Mouse (Mus musculus): Measurements from ENCODE around the gene Try4. TPM values are rescaled to one million over a fixed set of nuclear protein-coding genes. Genes with fewer than 3 reads are reported as not detected.
"Not testable (repeated sequence)": the region's sequence is repeated elsewhere in the genome, so short reads cannot be mapped to it uniquely, and the experiment has no call there.

The Try4 gene
- not detected in 2 replicates for polyA plus RNA-seq (2015; fragmentation: Nextera tagmentation; extraction: Ambion mirVana)

GRCm38 (mm10) chr6:41301969-41302368, at the start of gene Try4:
Gene Try4, plus strand, starts transcription at chr6:41302269.
- no peaks in the 10 kb centered on the region for H3K27me3 ChIP-seq
- no peak within 1 kb of the TSS for H3K4me3 ChIP-seq
- H3K4me2 ChIP-seq (replicated peaks), result no peak within 1 kb of the TSS
- ATAC-seq (ENCODE audit: low FRiP score, low read depth), result no peak
- no peaks in the 10 kb centered on the region for H3K36me3 ChIP-seq
- H3K27ac ChIP-seq, result no peak within 1 kb of the TSS
- no peaks in the 10 kb centered on the region for H3K4me1 ChIP-seq
- no peak within 1 kb of the TSS for H3K9ac ChIP-seq
- 85% methylated on average over 1 of the region's 1 CpGs for WGBS
- no peaks in the 10 kb centered on the region for H3K9me3 ChIP-seq

DNA sequence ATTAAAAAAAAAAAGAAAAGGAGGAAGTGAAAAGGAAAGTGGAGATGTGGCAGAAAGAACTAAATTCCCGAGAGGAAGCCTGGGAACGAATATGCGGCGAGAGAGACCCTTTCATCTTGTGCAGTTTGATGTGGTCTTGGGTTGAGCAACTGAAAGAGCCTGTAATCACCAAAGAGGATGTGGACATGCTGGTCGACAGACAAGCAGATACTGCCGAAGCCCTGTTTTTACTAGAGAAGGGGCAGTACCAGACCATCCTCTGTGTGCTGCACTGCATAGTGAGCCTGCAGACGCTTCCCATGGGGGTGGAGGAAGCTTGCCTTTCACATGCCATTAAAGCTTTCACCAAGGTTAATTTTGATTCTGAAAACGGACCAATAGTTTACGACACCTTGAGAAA, 48.8 kb upstream of the Try4 start:
- H3K9ac ChIP-seq; H3K4me2 ChIP-seq (replicated peaks); H3K27me3 ChIP-seq; H3K27ac ChIP-seq; ATAC-seq (ENCODE audit: low FRiP score, low read depth); H3K4me1 ChIP-seq; H3K4me3 ChIP-seq; H3K9me3 ChIP-seq; H3K36me3 ChIP-seq: not testable (repeated sequence)
- WGBS, result 83% methylated on average over 9 of the region's 9 CpGs

DNA sequence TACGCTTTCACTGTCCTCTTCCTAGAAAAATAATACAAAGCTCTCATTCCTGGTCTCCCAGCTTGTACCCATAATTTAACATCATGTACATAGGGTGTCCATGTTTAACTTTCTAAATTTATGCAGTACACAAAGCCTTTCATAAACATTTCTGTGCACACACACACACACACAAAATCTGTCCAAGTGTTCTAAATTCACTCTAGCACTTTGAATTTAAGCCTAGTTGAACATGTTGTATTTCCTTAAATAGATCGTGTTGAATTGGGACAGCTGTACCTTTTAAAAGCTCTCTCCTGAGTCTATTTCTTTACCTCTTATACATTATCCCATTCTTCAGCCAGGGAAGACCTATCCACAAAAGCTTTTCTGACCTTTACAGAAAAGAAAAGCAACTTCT, 45.6 kb upstream of the Try4 start:
- no peaks in the 10 kb centered on the region for H3K27me3 ChIP-seq
- WGBS, result 78% methylated on average over 2 of the region's 2 CpGs
- no peaks in the 10 kb centered on the region for H3K9me3 ChIP-seq
- H3K36me3 ChIP-seq, result no peaks in the 10 kb centered on the region
- no peak overlapping the region for H3K9ac ChIP-seq
- H3K27ac ChIP-seq, result no peak overlapping the region
- ATAC-seq (ENCODE audit: low FRiP score, low read depth), result no peak
- H3K4me2 ChIP-seq (replicated peaks), result no peak overlapping the region
- no peaks in the 10 kb centered on the region for H3K4me1 ChIP-seq
- no peak overlapping the region for H3K4me3 ChIP-seq

GRCm38 (mm10) chr6:41257432-41257831, 44.6 kb upstream of the Try4 start:
- Histone ChIP-seq H3K4me2 (replicated peaks) (no peak overlapping the region), H3K27me3 (no peaks in the 10 kb centered on the region), H3K9ac (no peak overlapping the region), H3K27ac (no peak overlapping the region), H3K4me3 (no peak overlapping the region), H3K9me3 (no peaks in the 10 kb centered on the region), H3K36me3 (no peaks in the 10 kb centered on the region), H3K4me1 (no peaks in the 10 kb centered on the region)
- WGBS, result 82% methylated on average over 3 of the region's 3 CpGs
- ATAC-seq (ENCODE audit: low FRiP score, low read depth), result no peak; the same call in 1 of the 2 replicates

DNA sequence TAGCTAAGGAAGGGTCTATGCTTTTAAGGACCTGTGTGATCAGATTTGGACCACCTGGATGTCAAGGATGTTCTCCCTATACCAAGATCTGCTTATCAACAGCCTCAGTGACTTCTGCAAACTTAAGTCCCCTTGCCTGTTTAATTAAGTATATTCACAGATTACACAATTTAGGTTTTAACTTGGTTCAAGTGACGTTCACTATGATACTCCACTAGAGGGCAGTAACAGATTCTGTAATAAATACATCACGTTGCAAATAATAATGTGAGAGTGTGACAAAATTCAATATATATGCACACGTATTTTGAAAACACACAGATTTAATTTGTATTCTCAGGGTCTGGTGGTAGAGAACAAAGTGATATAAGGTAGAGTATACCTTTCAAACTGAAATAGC, 39.3 kb upstream of the Try4 start:
- H3K4me1 ChIP-seq, result no peaks in the 10 kb centered on the region
- H3K4me2 ChIP-seq (replicated peaks), result no peak overlapping the region
- H3K9ac ChIP-seq, result no peak overlapping the region
- 48% methylated on average over 3 of the region's 3 CpGs for WGBS
- H3K27ac ChIP-seq, result no peak overlapping the region
- no peaks in the 10 kb centered on the region for H3K27me3 ChIP-seq
- ATAC-seq (ENCODE audit: low FRiP score, low read depth), result no peak
- H3K4me3 ChIP-seq, result no peak overlapping the region
- no peaks in the 10 kb centered on the region for H3K9me3 ChIP-seq
- H3K36me3 ChIP-seq, result no peaks in the 10 kb centered on the region

DNA sequence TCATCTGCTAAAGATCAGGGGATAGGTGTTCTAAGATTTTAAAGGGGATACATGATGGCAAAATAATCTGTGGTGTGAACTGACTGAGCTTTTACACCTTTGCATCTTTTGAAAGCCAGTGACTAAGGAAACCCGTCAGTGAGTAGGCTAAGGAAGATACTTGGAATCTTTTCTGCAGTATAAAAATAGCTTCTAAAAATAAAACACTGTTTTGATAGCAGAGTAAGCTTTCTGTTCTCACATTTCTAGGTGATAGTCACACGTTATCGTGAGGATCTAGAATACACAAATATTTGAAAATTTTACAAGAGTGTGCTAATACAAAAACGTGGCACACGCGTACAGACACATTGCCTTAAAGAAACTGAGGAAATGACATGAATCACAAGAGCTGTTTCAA, 35.9 kb upstream of the Try4 start:
- no peaks in the 10 kb centered on the region for H3K27me3 ChIP-seq
- 89% methylated on average over 6 of the region's 6 CpGs for whole genome bisulfite sequencing
- no peaks in the 10 kb centered on the region for H3K36me3 ChIP-seq
- H3K9ac ChIP-seq, result no peak overlapping the region
- H3K27ac ChIP-seq, result no peak overlapping the region
- no peak for ATAC-seq (ENCODE audit: low FRiP score, low read depth)
- H3K4me3 ChIP-seq, result no peak overlapping the region
- no peak overlapping the region for H3K4me2 ChIP-seq (replicated peaks)
- no peaks in the 10 kb centered on the region for H3K4me1 ChIP-seq
- H3K9me3 ChIP-seq, result no peaks in the 10 kb centered on the region

- H3K27me3 ChIP-seq, result no peaks in the 10 kb centered on the region
- H3K36me3 ChIP-seq, result no peaks in the 10 kb centered on the region
- no peak overlapping the region for H3K9ac ChIP-seq
- 19% methylated on average over 1 of the region's 1 CpGs for WGBS
- no peak overlapping the region for H3K4me3 ChIP-seq
- ATAC-seq (ENCODE audit: low FRiP score, low read depth), result no peak
- no peaks in the 10 kb centered on the region for H3K9me3 ChIP-seq
- H3K4me2 ChIP-seq (replicated peaks), result no peak overlapping the region
- no peaks in the 10 kb centered on the region for H3K4me1 ChIP-seq
- H3K27ac ChIP-seq, result no peak overlapping the region
Observed at GRCm38 (mm10) chr6:41298255-41298654, 3.8 kb upstream of the Try4 start.

DNA sequence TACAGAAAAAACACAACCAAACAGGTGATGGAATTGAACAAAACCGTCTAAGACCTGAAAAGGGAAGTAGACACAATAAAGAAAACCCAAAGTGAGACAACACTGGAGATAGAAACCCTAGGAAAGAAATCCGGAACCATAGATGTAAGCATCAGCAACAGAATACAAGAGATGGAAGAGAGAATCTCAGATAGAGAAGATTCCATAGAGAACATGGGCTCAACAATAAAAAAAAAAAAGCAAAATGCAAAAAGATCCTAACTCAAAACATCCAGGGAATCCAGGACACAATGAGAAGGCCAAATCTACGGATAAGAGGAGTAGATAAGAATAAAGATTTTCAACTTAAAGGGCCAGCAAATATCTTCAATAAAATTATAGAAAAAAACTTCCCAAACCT, 14.7 kb downstream of the Try4 start, which contains the start of gene Try5:
Try5 (minus strand) TSS at position 101 of the 400 bp plus-strand sequence.
- not testable (repeated sequence) for H3K27me3 ChIP-seq; H3K4me2 ChIP-seq (replicated peaks); ATAC-seq (ENCODE audit: low FRiP score, low read depth); H3K4me3 ChIP-seq; H3K4me1 ChIP-seq; H3K36me3 ChIP-seq; H3K9me3 ChIP-seq; H3K27ac ChIP-seq; H3K9ac ChIP-seq
- 65% methylated on average over 3 of the region's 3 CpGs for WGBS

- Histone ChIP-seq H3K36me3 (no peaks in the 10 kb centered on the region), H3K4me1 (no peaks in the 10 kb centered on the region), H3K9ac (no peak within 1 kb of the TSS), H3K9me3 (no peaks in the 10 kb centered on the region), H3K27ac (no peak within 1 kb of the TSS), H3K4me3 (no peak within 1 kb of the TSS), H3K27me3 (no peaks in the 10 kb centered on the region), H3K4me2 (replicated peaks) (no peak within 1 kb of the TSS)
- WGBS, result 74% methylated on average over 2 of the region's 2 CpGs
- no peak for ATAC-seq (ENCODE audit: low FRiP score, low read depth)
Observed at GRCm38 (mm10) chr6:41353932-41354331, 51.9 kb downstream of the Try4 start, which contains the start of gene Try10. Gene Try10, plus strand, starts transcription at chr6:41354105.

Other genes with a start within 250 kb of the Try4 start
- gene Try5, start 14.6 kb downstream of the Try4 start, polyA plus RNA-seq (2015; fragmentation: Nextera tagmentation; extraction: Ambion mirVana), result not detected in 2 replicates
- 0.23 TPM in 1 of 2 replicates, not detected in the other for gene Try10, start 51.8 kb downstream of the Try4 start, polyA plus RNA-seq (2015; fragmentation: Nextera tagmentation; extraction: Ambion mirVana)
- not detected in 2 replicates for gene Prss3, start 75.4 kb downstream of the Try4 start, polyA plus RNA-seq (2015; fragmentation: Nextera tagmentation; extraction: Ambion mirVana)
- not detected in 2 replicates for gene Gm5771, start 90.1 kb downstream of the Try4 start, polyA plus RNA-seq (2015; fragmentation: Nextera tagmentation; extraction: Ambion mirVana)
- gene Gm10334, start 143.9 kb downstream of the Try4 start, polyA plus RNA-seq (2015; fragmentation: Nextera tagmentation; extraction: Ambion mirVana), result not detected in 2 replicates
- 0.19 TPM in 1 of 2 replicates, not detected in the other for gene Prss1, start 156.7 kb downstream of the Try4 start, polyA plus RNA-seq (2015; fragmentation: Nextera tagmentation; extraction: Ambion mirVana)
- gene Prss2, start 219.5 kb downstream of the Try4 start, polyA plus RNA-seq (2015; fragmentation: Nextera tagmentation; extraction: Ambion mirVana), result not detected in 2 replicates